Mouse (Mus musculus) naive thymus-derived CD4-positive, alpha-beta T cell, adult 2 months (primary cell): Measurements from ENCODE around the gene Tifab.

Experiments
- DNase-seq: peaks from one replicate; pipeline ENCODE4 v3.0.0-alpha.2; 2011; ENCODE audit warnings: low read depth

The Tifab gene

DNA sequence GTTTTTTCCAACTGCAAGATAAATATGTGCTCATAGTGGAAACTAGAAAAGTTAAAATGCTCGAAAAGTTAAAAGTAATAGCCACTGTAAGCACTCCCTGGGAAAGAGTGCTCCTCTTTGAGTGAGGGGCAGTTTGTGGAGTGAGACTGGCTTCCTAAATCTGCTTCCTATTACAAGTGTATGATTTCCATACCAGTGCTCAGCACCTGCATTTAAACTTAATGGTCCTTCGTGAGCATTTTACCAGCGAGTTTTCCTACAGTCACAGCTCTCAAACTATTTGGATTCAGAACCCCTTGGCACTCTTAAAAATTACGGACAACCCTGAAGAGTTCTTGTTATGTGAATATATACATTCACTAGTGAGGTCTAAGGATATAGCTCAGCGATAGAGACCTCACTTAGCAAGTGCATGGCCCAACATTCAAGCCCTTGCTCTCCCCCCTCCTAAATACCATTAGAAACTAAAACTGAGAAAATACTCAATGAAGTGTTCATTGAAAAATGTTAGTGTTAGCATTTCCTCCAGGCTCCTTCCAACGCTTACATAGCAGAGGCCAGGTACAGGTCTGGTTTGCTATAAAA lies 39.4 kb downstream of the Tifab start:
- DNase-seq, result no peak

DNA sequence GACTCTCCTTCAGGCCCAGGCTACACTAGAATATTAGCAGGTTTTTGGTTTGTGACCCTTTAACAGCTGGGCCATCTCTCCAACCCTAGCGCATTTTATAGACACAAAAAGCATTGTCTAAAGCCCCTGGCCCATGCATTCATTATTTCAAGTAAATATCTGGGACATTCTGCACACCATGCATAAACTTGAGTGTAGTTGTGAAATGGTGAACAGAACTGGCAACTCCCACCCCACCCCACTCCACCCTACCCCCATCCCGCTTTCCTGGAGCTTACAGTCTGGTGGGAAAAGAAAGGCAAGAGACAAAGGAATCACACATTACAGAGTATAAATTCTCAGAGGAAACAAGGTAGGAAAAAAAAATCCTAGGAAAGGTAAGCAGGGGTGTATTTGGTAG lies 42.5 kb downstream of the Tifab start, which contains the start of gene H2afy:
Gene H2afy (minus strand): TSS at position 162 of the 400 bp plus-strand sequence.
- DNase-seq, result no peak

DNA sequence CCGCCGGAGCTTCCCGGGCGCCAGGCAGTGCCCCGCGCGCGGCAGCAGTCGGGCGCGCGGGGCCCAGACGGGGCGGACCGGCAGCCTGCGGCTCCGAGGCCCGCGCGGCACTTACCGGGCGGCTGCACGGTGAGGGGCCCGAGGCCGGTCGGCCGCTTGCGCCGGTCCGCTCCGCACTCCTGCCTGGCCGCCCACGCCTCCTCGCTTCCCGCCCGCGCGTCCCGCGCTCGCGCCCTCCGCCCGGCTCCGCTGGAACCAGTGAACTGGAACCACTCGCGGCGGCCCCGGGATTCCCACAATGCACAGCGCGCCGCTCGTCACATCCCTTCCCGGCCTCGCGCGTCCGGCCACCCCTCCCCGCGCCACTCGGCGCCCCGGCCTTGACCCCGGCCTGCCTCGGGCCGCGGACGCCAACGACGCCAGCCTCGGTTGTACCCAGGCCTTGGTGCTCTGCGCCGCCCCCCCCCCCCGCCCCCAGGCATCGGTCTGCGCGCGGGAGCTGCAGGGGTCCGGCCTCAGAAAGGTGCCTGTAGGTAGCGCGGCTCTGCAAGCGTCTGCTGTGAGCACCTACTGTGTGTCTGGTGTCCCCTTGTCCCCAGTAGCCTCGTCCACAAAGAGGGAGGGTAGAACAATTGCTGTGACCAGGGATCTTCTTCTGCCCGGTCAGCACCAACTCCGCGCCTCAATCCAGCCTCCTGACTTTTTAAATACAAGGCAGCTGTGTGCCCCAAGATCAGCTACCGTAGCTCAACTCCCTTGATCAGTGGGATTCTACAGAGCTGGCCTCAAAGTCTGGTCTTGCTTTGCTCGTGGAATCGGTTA lies 43.2 kb downstream of the Tifab start:
- peak; percentile 74 for DNase-seq

DNA sequence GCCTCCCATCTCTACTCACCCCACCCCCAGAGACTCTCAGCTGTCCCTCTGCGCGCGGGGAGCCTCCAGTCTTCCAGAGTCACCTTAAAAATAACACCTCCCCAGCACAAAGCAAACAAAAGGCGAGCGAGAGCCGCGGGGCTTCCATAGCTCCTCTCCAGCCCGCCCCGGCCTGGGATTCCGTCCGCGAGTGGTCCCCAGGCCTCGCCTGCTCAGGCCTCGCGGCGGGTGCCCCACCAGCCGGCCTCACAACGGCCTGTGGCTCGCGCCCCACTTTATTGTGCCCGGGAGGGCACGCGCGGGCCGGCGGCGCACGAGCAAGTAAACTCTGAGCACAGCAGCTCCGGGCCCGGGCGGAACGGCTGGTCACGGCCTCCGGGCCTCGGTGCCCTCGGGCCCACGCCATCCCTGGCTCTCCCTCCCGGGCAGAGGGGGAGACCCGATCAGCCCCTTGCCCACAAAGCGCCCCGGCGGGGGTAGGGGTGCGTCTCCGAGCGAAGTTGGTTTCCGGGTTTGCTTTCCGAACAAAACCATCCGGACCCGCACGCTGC lies 44.0 kb downstream of the Tifab start:
- DNase-seq, result peak; percentile 51

GRCm38 (mm10) chr13:56134031-56134430 lies 44.7 kb downstream of the Tifab start:
- DNase-seq, result peak; percentile 59

GRCm38 (mm10) chr13:56132941-56133340 lies 45.7 kb downstream of the Tifab start:
- DNase-seq, result no peak

DNA sequence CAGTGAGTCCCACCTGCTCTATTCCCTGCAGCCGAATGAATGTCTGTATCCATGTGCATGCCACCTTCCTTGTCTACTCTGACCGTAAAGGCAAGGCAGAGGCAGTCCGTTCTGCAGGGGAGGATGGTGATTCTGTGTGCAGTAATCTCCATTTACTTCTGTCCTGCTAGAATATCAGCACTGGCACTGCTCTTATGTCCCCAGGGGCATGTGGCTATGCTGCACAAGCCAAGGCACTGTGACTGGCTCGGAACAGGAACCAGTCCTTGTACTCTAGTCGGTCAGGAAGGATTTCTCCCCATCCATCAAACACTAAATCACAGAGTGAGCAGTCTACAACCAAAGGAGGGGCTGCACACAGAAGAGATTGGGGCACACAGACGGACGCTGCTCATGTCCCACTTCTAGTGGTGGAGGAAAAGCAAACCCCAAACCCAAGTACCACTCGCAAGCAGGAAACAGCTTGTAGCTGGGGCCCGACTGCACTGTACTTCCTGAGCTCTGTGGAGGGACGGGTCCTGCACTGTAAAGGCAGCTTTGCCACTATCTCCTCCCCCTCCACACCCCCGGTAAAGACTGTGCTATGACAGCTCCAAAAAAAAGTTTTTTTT lies 46.3 kb downstream of the Tifab start:
- peak; percentile 58 for DNase-seq

GRCm38 (mm10) chr13:56130544-56130943 lies 48.1 kb downstream of the Tifab start:
- DNase-seq, result peak; percentile 22

DNA sequence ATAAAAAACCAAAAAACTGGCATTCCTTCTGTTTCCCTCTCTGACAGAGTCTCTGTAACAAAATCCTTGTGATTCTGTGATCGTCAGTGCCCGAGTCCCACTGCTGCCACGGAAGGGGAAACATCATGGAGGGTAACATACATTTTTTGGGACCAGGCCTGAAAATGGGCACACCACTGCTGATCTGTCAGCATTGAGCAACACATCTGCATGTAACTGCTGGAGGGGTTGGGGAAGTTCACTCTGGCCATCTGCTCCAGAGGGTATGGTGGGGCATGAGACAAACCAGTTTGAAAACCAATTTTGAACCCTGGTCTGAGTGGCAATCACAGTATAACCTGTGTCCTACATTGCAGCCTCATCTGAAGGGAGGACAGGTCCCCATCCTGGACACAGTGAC lies 49.1 kb downstream of the Tifab start:
- no peak for DNase-seq

DNA sequence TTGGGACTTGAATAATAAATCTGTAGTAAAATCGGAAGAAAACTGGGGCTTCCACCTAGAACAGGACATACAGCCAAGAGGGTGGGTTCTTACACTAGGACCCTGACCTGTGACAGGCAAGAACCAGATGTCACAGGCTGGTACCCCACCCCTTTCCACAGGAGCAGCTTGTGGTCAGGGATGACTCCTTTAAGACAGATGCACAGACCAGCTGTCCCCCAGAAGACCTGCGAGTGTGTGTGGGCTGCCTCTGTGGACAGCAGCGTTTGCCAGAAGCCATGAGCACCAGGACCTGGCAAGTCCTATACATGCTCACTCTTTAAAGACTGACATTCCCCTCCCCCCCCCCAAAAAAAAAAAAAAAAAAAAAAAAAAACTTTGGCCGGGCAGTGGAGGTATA lies 49.7 kb downstream of the Tifab start:
- DNase-seq, result no peak

- no peak for DNase-seq
These were observed 53.1 kb downstream of the Tifab start for GRCm38 (mm10) chr13:56125632-56126031.
